Mouse (Mus musculus) WW6 (cell line): Measurements from ENCODE around the gene Sema4d.

Experiments
- DNase-seq: peaks from one replicate; pipeline ENCODE4 v3.0.0-alpha.2; 2013; ENCODE audit warnings: low read depth, low spot score

Sema4d gene

DNA sequence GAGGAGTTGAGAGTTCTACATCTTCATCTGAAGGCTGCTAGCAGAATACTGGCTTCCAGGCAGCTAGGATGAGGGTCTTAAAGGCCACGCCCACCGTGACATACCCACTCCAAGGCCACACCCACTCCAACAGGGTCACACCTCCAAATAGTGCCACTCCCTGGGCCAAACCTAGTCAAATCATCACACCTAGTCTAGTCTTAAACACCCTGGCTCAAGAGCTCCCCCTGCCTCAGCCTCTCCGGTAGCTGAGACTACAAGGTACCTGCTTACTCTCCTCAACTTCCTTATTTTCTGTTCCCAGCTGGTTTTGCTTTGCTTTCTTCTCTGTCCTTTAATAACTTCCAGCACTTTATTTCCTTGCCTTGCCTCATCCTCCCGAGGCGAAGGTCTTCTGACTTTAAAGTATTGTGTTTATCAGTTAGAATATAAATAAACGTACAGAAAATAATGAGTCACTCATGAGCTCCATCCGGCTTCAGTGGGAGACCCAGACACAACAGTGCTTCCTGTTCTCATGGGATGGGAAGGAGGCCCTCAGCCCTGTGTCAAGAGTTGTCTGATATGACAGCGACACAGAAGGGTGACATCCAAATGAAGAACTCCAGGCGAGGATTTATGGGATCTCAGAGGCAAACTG is 22.4 kb upstream of the Sema4d start:
- DNase-seq: no peak

DNA sequence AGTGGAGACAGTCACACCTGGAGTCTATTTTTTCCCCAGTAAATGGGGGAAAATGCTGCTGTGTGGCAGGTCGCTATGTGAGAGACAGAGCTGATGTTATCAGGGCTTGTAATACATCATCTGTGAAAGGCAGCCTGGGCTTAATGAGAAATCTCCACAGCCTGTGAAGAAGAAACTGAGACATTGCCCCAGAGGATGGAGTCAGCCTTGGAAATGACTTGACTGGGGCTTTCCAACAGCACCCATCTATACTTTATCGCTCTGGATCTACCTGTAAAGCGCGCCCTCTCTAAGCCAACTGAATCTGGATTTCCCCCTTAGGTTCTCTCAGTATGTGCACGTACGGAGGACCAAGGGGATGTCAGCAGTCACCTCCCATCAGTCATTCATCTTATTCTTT is 21.1 kb upstream of the Sema4d start:
- DNase-seq: no peak

DNA sequence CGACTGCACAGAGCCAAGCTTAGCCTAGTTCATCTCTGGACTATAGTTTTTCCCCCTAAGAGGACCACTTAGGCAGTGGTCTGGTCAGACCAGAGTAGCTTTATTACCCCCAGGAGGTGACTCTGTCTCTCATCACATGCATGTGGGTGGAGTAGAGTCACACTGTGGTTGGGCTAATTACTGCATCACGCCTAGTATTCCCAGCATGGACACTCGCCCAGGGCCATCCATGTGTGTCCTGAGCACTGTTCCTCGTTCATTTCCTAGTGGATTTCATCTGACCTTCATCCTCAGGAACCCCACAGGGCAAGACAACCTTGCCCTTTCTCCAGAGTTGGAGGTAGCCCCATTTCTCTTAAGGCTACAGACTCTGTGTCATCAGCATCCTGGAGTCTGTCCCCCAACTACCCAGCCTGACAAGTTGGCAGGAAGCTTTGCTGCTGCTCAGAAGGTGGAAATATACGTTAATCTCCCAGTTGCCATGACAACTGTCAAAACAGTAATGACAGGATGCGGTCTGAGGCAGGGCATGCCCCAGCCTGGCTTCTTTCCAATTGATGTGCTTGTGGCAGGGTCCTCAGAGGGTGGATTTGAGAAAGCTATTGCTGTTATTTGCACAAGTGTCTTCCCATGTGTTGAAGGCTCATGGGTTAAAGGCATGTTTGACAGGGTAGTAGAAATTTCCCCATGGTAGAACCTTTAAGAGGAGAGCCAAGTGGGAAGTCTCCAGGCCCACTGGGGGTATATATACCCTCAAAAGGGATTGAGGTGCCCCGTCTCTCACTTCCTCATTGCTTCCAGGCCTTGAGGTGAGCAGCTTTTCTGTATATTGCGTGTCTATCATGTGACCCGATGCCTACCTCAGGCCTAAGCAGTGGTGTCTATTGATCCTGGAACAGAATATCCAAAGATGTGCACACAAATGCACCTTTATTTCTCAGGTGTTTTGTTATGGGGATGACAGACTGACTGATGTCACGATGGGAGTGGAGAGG is 20.4 kb upstream of the Sema4d start:
- DNase-seq: no peak

DNA sequence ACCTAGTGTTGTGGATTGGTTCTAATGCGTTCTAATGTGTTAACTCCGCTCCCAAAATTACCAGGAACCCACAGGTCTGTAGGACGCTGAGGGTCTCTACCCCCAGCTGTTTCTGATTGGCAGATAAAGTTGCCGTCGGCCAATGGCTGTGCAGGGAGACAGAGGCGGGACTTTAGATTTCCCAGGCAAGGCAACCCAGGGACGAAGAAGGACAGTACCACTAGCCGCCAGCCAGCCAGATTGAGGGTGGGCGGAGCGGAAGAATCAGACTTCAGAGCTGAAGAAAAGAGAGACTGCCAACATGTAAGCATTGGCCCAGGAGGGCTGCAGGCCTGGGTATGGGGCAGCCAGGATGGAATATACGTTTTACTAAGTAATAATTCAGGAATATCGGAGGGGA is 14.6 kb upstream of the Sema4d start:
- DNase-seq: no peak

DNA sequence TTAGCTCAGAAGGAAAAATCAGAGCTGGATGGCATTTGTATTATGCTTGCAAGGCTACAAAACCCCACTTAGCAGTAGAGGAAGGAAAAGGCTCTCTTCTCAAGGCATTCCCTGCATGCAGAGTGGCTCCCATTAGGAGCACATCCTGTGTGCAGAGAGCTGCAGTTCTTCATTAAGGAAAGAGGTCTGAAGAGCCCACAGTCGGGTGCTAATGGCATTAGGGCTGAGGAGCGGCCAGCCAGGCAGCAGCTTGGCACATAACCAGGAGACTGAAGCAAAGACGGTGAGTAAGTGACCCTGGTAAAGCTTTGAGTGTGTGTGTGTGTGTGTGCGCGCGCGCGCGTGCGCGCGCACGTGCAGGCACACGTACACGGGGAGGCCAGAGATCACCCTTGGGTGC is 12.7 kb upstream of the Sema4d start:
- DNase-seq: no peak

DNA sequence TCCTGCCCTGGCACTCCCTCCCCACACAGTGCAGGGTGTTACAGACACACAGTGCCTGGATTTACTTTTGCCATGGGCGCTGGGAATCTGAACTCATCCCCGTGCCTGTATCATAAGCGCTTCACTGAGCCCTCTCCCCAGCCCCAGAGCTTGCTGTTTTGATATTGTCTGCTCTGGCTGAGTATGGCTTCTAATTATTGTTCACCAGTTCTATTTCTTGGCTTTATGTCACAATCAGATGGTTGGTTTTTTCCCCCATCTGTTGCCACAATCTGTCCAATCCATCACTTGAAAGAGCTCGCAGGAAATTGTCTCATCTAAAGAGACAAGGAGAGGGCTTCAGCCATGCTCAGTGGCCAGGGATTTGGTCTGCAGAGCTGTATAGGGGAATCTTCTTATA is 12.1 kb upstream of the Sema4d start:
- no peak for DNase-seq

DNA sequence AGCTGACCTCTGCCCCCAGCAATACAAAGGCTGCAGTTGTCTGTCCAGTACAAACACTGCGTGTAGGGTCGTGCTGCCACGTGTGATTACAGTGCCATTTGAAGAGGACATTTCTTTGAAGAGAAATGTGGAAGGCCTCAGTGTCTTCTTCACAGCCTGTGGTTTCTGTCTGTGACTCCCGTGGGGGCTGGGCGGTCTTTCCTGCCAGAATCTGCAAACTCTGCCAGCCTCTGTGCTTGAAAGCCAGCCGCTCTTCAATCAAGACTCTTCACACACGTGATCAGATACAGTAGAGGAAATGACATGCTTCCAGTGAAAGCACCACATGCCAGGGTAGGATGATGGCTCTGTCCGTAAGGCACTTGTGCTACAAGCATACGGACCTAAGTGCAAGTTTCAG is 7.4 kb upstream of the Sema4d start:
- no peak for DNase-seq

DNA sequence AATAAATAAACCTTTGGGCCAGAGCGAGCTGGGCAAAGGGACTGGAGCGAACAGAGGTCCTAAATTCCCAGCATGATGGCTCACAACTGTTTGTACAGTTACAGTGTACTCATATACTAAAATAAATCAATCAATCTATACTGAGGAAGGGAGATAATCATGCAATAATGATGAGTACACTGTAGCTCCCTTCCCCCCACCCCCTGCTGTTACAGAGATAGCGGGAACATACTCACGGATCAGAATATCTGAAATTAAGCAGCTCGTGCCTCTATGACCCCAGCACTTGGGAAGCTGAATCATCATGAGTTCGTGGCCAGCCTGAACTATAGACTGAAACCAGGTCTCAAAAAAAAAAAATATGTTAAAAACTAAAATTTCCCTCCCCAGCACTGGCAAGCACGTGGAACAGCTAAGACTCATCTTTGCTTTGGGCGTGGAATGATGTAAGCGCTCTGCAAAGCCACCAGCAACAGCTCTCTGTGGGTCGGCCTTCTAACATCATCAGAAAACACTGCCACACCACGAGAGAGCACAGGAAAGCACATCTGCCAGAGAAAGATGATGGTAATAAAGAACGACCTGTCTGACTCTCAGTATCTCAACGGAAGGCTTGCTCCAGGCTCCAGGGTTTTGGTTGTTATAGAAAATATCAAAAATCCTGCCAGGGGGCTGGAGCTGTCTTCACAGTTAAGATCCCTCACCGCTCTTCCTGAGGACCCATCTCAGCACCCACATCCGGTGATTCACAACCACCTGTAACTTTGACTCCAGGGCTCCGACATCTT is 6.4 kb upstream of the Sema4d start:
- no peak for DNase-seq

DNA sequence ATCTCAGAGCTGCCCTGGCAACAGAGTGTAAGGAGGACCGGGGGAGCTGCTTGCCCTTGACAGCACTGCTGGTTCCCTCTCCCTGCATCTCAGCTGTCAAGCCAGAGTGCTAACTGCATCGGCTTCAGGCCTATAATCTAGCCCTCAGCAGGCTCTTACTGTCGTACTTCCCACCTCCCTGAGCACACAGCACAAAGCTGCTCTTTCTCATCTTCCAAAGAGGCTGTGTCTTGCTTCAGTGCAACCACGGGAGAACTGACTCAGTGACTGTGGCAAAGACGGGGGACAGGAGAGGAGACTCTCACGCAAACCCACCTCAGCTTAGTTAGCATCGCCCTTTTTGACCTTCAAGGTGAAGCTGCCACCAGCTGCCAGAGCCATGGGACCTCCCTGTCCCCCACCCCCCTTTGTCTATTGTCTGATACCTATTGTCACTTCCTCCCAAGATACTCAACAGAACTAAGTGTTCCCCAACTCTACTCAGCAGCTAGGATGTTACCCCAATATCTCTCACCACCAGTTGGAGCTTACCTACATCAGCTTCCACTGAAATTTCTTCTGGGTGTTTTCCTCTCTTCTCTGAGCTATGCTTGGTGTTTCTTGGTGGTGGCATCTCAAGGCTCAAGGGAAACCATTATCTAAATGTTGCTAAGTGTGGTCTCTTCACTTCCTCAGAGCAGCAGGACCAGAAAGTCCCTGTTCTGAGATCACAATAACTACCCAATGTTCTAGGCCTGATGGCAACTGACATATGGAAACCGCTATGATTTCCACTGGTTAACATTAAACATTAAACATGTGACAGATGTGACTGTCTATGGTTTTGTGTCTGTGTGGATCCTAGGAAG is 4.6 kb upstream of the Sema4d start:
- no peak for DNase-seq

DNA sequence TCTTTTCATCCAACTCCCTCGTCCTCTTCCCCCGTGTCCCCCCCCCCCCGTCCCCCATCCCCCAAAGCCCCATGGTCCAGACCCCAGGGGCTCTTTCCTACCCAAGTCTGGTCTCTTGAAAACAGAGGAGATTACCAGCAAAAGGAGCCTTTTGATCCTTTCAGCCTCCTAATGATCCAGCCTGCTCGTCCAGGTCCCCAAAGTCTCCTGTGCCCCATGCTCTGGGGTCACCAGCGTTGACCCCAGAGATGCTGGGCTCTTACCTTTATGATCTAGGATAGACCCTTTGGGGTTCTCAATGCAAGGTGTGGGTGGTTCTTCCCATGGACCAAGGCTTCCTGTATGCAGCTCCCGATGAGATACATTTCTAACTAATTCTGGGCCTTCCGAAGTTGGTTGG is 401 bp upstream of the Sema4d start:
- DNase-seq: no peak

DNA sequence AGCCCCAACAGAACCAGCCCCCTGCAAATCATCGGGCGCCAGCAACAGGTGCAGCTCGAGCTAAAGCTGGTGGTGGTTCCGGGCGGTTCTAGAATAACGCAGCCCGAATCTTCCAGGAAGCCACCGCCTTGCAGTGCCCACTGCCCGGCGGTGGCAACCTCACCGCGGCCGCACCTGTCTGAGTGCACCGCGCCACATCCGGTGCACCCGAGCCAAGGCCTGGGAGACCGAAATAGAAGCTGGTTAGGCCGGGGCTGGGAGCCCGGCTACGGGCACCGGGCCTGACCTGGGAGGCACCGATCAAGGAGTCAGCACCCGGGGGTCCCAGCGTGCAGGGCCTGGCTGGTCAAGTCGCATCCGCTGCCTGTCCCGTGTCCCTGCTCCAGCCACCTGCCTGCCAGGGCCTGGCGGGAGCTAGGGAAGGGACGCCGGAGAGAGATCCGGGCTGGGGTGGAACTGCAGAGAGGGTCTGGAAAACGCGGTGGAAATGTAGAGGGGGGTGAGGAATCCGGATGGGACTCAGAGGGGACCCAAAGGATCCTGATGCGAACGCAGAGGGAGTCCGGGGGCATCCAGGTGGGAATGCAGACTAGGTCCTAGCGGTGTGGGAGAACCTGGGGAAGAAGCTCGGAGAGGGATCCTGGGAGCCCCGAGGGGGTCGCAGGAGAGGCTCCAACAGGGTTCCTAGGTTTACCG is 670 bp downstream of the Sema4d start:
- DNase-seq: no peak

DNA sequence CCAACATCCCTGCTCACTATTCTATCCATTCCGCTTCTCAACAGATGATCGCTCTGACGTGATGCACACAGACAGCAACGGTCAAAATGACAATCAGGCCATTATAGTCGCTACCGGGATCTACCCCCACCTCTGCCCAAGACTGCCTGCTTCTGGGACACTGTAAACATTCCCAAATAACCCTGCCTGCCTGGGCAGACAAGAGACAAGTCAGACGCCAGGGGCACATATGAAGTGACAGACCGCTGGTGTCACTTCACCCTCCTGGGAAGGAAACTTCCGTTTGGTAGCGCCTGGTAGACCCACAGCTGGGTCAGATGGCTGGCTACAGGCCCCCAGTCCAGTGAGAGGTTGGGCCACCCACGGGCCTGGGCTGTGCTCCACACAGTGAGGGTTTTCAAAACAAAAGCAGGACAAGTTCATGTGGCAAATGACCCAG is 1.4 kb downstream of the Sema4d start:
- DNase-seq: no peak

DNA sequence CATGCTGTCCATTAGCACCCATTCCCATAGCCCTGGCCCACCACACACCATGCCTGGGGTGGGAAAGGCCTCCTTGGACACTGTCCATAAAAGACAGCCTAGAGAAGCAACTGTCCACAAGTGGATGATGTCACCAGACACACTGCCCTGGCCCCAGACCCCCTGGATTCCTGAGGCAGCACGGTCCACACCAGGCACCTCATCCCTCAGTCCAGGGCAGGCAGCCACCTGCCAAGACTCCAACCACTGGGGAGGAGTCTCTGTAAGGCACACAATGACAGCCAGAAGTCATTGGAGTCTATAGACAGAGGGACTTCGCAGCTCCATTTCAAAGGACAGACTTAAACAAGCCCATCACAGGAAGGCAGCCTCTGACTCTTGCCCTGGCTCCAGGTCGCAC is 1.9 kb downstream of the Sema4d start:
- no peak for DNase-seq

DNA sequence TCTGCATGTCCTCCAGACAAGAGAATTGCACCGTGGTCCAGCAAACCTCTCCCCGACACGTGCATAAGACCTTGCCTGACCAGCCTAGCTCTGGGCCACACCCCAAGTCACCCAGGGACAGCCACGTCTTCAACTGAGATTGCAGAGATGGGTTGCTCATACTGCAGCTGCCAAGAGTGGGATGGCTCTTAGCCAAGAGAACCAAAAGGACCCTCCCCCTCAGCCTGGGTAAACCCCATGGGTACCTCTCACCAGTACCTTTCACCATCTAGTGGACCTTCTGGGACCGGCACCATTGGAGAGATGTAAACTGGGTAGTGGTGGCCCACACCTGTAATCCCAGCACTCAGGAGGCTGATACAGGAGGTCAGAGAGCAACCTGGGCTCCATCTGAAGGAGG is 2.8 kb downstream of the Sema4d start:
- DNase-seq: no peak

DNA sequence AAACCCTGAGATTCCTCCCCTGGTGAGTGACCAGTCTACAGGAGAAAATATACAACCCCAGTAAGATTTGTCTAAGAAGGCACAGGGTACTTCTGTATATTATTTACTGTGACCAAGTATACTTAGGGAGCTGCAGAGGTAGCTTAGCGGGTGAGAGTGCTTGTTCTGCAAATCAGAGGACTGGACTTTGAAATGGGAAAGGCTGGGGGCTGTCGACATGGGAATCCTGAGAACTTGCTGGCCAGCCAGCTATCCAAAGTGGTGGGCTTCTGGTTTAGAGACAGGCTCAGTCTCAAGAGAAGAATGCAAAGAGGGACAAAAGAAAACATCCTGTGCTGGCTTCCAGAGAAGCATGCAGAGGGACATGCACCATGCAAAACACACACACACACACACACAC is 5.7 kb downstream of the Sema4d start:
- DNase-seq: no peak

DNA sequence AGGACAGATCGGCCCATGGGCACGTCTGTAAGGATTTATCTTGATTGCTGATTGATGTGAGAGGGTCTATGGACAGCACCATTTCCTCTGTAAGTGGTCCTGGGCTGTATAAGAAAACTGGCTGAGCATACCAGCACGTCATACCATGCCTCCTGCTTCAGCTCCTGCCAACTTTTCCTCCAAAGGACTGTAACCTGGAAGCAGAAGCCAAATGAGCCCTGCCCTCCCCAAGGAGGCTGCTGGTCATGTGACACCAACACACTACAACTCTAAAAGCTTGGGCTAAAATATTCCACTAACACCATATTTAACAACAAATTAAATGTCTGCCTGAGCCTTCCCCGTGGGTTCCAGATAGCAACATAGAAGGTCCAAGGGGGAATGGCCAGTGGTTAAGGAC is 6.9 kb downstream of the Sema4d start:
- DNase-seq: no peak

DNA sequence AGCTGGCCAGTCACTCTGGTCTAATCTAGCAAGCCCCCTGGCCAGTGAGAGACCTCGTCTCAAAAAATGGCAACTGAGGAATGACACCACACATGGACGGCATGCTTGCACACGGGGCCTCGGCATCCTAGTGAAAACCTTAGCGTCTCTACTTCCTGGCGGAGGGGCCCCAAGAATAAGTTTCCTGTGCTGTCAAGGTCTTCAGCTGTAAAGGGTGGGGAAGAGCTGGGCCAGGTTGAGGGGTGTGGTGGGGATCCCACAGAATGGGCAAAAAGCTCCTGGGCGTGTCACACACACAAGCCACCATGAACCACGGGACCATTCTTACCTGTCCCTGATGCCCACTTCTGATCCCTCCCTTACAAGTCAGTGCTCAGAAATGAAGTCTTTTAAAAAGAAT is 9.1 kb downstream of the Sema4d start:
- no peak for DNase-seq

DNA sequence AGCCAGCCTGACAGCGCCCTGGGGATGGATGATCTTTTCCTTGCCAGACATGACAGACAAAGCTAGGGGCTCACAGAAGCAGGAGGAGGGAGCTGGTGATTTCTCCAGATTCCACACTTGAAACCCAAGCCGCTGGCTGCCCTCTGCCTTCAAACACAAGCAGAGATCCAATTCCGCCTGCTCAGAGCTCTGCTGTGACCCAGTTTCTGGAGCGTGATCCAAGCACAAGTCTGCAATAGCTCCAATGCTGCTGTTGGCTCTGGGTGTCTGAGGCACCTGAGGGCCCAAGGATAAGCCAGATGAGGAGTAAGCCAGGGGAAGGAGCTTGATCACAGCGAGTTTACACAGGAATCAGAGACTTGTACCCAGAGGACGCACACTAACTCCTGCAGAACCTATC is 9.7 kb downstream of the Sema4d start:
- no peak for DNase-seq

DNA sequence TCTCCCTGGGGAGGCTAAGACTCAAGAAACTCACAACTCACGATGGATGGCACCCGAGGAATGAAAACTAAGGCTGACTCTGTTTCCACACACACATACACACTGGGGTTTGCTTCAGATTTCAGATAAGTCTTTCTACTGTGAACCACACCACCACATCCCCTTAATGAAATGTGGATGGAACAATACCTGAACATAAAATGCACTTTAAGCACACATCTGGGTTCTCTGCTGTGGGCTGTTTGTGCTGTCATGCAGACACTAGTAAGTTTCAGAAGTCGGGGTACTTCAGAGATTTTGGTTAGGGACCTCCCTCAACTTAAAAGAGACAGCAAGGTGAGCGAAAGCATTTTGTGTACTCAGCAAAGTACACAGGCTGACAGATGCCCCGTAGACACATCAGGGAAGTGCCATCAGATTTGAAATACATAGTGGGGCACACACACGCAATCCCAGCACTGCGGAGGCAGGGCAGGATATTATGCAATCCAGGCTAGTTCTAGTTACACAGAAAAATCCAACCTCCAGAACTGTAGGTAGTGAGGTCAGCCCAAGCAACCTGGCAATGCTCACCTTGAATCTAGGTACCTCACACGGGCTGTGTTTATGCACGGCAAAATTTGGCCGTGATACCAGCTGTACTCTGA is 12.9 kb downstream of the Sema4d start:
- no peak for DNase-seq
